Mouse (Mus musculus) ES-E14 (cell line): Measurements from ENCODE around the gene H2al1g.

Source experiments
- HCFC1 ChIP-seq: IDR thresholded peaks from 2 replicates; pipeline ENCODE4 v1.6.1; 2012; ENCODE audit warnings: low read length, inconsistent platforms, borderline replicate concordance; ENCODE audit not compliant: insufficient read depth
- MAFK ChIP-seq: IDR thresholded peaks from 2 replicates; pipeline ENCODE4 v1.6.1; 2014; ENCODE audit warnings: mild to moderate bottlenecking, low read depth, low read length, inconsistent platforms; ENCODE audit not compliant: insufficient read depth
- ZC3H11A ChIP-seq: IDR thresholded peaks from 2 replicates; pipeline ENCODE4 v1.6.1; 2012; ENCODE audit warnings: low read depth, mild to moderate bottlenecking, inconsistent platforms, low read length, borderline replicate concordance

GRCm38 (mm10) chrX:11273190-11273589 lies 44.9 kb upstream of the H2al1g start:
- TF ChIP-seq HCFC1, result no peak
- no peak for TF ChIP-seq ZC3H11A
- no peak for TF ChIP-seq MAFK
